ENCODE assay signal across 13 mouse cellular contexts in the genomic region with DNA sequence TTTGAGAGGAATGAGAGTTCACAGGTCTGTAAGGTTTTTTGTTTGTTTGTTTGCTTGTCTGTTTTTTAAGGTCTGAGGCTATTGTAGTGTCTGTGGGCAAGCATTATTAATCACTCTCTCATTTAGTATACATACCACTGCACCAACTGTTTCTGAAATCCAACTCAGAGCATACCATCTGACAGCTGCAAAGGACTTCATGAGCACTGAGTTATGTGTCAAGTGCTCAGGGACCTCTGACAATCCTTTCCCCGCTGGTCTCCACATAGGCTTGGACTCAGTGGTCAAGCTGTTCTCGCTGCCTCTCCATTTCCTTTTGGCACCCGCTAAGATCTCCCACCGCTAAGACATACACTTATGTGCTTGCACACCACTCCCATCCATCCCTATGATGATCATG. TPM values are rescaled to one million over a fixed set of nuclear protein-coding genes. Genes with fewer than 3 reads are reported as not detected.
"Had no signal": no experiment of that assay in that cellular context is flagged by ENCODE, and none has a peak within 500 bp of the region (broad histone marks: within the 10 kb centered on the region; RNA-seq: fewer than 3 reads in every experiment).

No protein-coding gene starts in this region.

- H3K4me3 ChIP-seq: neural tube, embryonic 12.5 days; neural tube, embryonic 13.5 days; neural tube, embryonic 15.5 days; stomach, embryonic 15.5 days had no signal

- H3K9ac ChIP-seq: neural tube, embryonic 12.5 days; neural tube, embryonic 13.5 days; neural tube, embryonic 15.5 days; stomach, embryonic 15.5 days had no signal

- H3K27ac ChIP-seq: neural tube, embryonic 12.5 days; neural tube, embryonic 13.5 days; neural tube, embryonic 15.5 days; stomach, embryonic 15.5 days; stomach, postnatal 0 days had no signal

- H3K9me3 ChIP-seq: neural tube, embryonic 12.5 days; neural tube, embryonic 13.5 days; neural tube, embryonic 15.5 days; stomach, embryonic 15.5 days had no signal

- H3K27me3 ChIP-seq: neural tube, embryonic 12.5 days; neural tube, embryonic 13.5 days; neural tube, embryonic 15.5 days; stomach, embryonic 15.5 days had no signal

- H3K4me2 ChIP-seq: neural tube, embryonic 12.5 days; neural tube, embryonic 13.5 days; neural tube, embryonic 15.5 days; stomach, embryonic 15.5 days had no signal

- H3K4me1 ChIP-seq: neural tube, embryonic 12.5 days; neural tube, embryonic 13.5 days; stomach, embryonic 15.5 days had no signal

- H3K36me3 ChIP-seq: neural tube, embryonic 12.5 days; neural tube, embryonic 13.5 days; neural tube, embryonic 15.5 days; stomach, embryonic 15.5 days had no signal

- DNase-seq: retina, postnatal 1 day; right cerebral cortex, adult 18-20 months; right cerebral cortex, postnatal 14 days; right cerebral cortex, postnatal 25 days; right cerebral cortex, postnatal 4 days; spleen, adult 18-20 months had no signal

RNA-seq across cellular contexts. Expression of a gene that starts 55.5 kb away (rescaled TPM):
- polyA plus RNA-seq: stomach, embryonic 14.5 days; testis, adult 2 months had no signal
